Mouse (Mus musculus): ENCODE data around the gene Cisd1. TPM values are rescaled to one million over a fixed set of nuclear protein-coding genes. Genes with fewer than 3 reads are reported as not detected.

The Cisd1 gene
- polyA plus RNA-seq, 1 experiment from 2014 or later = 61.9 TPM

- Histone ChIP-seq H3K27ac (ENCODE audit: low read length) (peak overlapping the region; percentile 76), H3K27me3 (ENCODE audit: control insufficient read depth, insufficient read depth, low read depth, low read length) (no peaks in the 10 kb centered on the region), H3K9me3 (replicated peaks; ENCODE audit: control insufficient read depth, low read length) (no peaks in the 10 kb centered on the region), H3K36me3 (ENCODE audit: control insufficient read depth, insufficient read depth) (peaks cover 5% of the 10 kb centered on the region; the same call in 1 of the 2 replicates), H3K4me3 (ENCODE audit: low read depth, low read length) (no peak overlapping the region), H3K4me2 (ENCODE audit: low read depth, low read length) (peak overlapping the region; percentile 35; the same call in 1 of the 2 replicates), H3K9ac (ENCODE audit: low read depth, low read length) (no peak overlapping the region), H3K4me1 (ENCODE audit: control insufficient read depth, low read depth, low read length) (peaks cover 26% of the 10 kb centered on the region)
- 71% methylated on average over 2 of the region's 2 CpGs for WGBS (ENCODE audit: insufficient replicate concordance)
- ATAC-seq (ENCODE audit: low read depth) = no peak
These were observed 7.0 kb downstream of the Cisd1 start for GRCm38 (mm10) chr10:71337733-71338132.

DNA sequence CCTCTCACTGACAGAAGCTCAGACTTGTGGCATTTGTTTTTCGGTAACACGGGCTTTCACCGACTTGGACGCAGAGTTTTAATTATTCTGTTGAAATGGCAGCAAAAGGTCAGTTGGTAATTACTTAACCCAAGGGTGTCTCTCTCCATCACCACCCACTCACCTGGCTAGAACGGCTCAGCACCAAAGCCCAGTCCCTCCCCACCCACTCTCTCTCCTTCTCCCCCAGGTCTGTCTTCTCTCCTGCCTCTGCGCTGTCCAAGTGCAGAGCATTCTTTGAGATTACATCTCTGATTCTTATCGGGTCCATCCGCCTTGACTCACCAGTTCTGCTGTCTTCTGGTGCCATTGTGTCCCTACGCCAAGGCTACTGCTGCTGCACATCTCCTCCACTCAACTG is 11.9 kb downstream of the Cisd1 start:
- no peak for ATAC-seq (ENCODE audit: low read depth)
- H3K27ac ChIP-seq (ENCODE audit: low read length) = no peak overlapping the region
- 85% methylated on average over 9 of the region's 9 CpGs for WGBS (ENCODE audit: insufficient replicate concordance)

DNA sequence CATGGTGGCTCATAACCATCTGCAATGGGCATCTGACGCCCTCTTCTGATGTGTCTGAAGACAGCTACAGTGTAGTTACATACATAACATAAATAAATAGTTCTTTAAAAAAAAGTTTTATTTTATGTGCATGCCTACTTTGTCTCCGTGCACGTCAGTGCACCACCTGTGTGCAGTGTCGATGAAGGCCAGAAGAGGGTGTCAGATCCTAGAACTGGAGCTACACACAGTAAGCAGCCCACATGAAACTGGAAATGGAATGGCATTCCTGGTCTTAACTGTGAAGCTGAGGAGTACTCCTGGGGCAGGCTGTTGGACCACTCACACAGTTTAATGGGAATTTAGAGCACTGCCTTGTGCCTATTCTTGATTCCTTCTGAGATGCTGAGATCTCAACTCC is 12.4 kb downstream of the Cisd1 start:
- H3K4me3 ChIP-seq (ENCODE audit: low read depth, low read length) = no peak overlapping the region
- no peaks in the 10 kb centered on the region for H3K27me3 ChIP-seq (ENCODE audit: control insufficient read depth, insufficient read depth, low read depth, low read length)
- 87% methylated on average over 4 of the region's 4 CpGs for WGBS (ENCODE audit: insufficient replicate concordance)
- no peak overlapping the region for H3K27ac ChIP-seq (ENCODE audit: low read length)
- no peak for ATAC-seq (ENCODE audit: low read depth)
- no peak overlapping the region for H3K9ac ChIP-seq (ENCODE audit: low read depth, low read length)
- no peaks in the 10 kb centered on the region for H3K9me3 ChIP-seq (replicated peaks; ENCODE audit: control insufficient read depth, low read length)
- no peak overlapping the region for H3K4me2 ChIP-seq (ENCODE audit: low read depth, low read length)
- H3K4me1 ChIP-seq (ENCODE audit: control insufficient read depth, low read depth, low read length) = no peaks in the 10 kb centered on the region
- H3K36me3 ChIP-seq (ENCODE audit: control insufficient read depth, insufficient read depth) = peaks cover 14% of the 10 kb centered on the region

More for the DNA sequence above, 11.9 kb downstream of the Cisd1 start:
- H3K9me3 ChIP-seq (replicated peaks; ENCODE audit: control insufficient read depth, low read length) = no peaks in the 10 kb centered on the region
- H3K4me3 ChIP-seq (ENCODE audit: low read depth, low read length) = no peak overlapping the region
- H3K4me1 ChIP-seq (ENCODE audit: control insufficient read depth, low read depth, low read length) = no peaks in the 10 kb centered on the region
- no peaks in the 10 kb centered on the region for H3K27me3 ChIP-seq (ENCODE audit: control insufficient read depth, insufficient read depth, low read depth, low read length)
- H3K9ac ChIP-seq (ENCODE audit: low read depth, low read length) = no peak overlapping the region
- H3K4me2 ChIP-seq (ENCODE audit: low read depth, low read length) = no peak overlapping the region
- H3K36me3 ChIP-seq (ENCODE audit: control insufficient read depth, insufficient read depth) = peaks cover 14% of the 10 kb centered on the region

DNA sequence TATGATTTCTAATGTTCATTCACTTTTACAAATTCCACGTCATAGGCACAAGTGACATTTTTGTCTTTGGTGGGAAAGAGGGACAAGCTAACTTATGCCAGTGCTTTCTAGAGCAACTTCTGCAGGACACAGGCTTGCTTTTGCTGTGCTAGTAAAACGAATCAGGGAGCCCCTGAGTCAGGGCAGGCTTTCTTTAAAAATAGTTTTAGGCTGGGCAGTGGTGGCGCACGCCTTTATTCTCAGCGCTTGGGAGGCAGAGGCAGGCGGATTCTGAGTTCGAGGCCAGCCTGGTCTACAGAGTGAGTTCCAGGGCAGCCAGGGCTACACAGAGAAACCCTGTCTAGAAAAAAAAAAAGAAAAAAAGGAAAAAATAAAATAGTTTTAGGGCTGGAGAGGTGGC is 12.8 kb downstream of the Cisd1 start:
- no peak for ATAC-seq (ENCODE audit: low read depth)
- Histone ChIP-seq H3K4me3 (ENCODE audit: low read depth, low read length) (no peak overlapping the region), H3K4me2 (ENCODE audit: low read depth, low read length) (no peak overlapping the region), H3K27ac (ENCODE audit: low read length) (no peak overlapping the region), H3K9ac (ENCODE audit: low read depth, low read length) (no peak overlapping the region), H3K9me3 (replicated peaks; ENCODE audit: control insufficient read depth, low read length) (no peaks in the 10 kb centered on the region), H3K4me1 (ENCODE audit: control insufficient read depth, low read depth, low read length) (no peaks in the 10 kb centered on the region), H3K27me3 (ENCODE audit: control insufficient read depth, insufficient read depth, low read depth, low read length) (no peaks in the 10 kb centered on the region), H3K36me3 (ENCODE audit: control insufficient read depth, insufficient read depth) (peaks cover 14% of the 10 kb centered on the region)
- 85% methylated on average over 7 of the region's 7 CpGs for WGBS (ENCODE audit: insufficient replicate concordance)

GRCm38 (mm10) chr10:71330070-71330469 is 14.7 kb downstream of the Cisd1 start:
- H3K36me3 ChIP-seq (ENCODE audit: control insufficient read depth, insufficient read depth) = peaks cover 10% of the 10 kb centered on the region
- 85% methylated on average over 12 of the region's 12 CpGs for WGBS (ENCODE audit: insufficient replicate concordance)
- ATAC-seq (ENCODE audit: low read depth) = no peak

GRCm38 (mm10) chr10:71329295-71329694 is 15.5 kb downstream of the Cisd1 start:
- no peaks in the 10 kb centered on the region for H3K9me3 ChIP-seq (replicated peaks; ENCODE audit: control insufficient read depth, low read length)
- no peak overlapping the region for H3K4me3 ChIP-seq (ENCODE audit: low read depth, low read length)
- H3K27me3 ChIP-seq (ENCODE audit: control insufficient read depth, insufficient read depth, low read depth, low read length) = no peaks in the 10 kb centered on the region
- H3K36me3 ChIP-seq (ENCODE audit: control insufficient read depth, insufficient read depth) = peaks cover 10% of the 10 kb centered on the region
- no peak overlapping the region for H3K9ac ChIP-seq (ENCODE audit: low read depth, low read length)
- 85% methylated on average over 6 of the region's 6 CpGs for WGBS (ENCODE audit: insufficient replicate concordance)
- H3K4me1 ChIP-seq (ENCODE audit: control insufficient read depth, low read depth, low read length) = no peaks in the 10 kb centered on the region
- H3K4me2 ChIP-seq (ENCODE audit: low read depth, low read length) = no peak overlapping the region
- no peak overlapping the region for H3K27ac ChIP-seq (ENCODE audit: low read length)
- no peak for ATAC-seq (ENCODE audit: low read depth)

More at GRCm38 (mm10) chr10:71330070-71330469, 14.7 kb downstream of the Cisd1 start:
- Histone ChIP-seq H3K27ac (ENCODE audit: low read length) (no peak overlapping the region), H3K27me3 (ENCODE audit: control insufficient read depth, insufficient read depth, low read depth, low read length) (no peaks in the 10 kb centered on the region), H3K9ac (ENCODE audit: low read depth, low read length) (no peak overlapping the region), H3K4me3 (ENCODE audit: low read depth, low read length) (no peak overlapping the region), H3K9me3 (replicated peaks; ENCODE audit: control insufficient read depth, low read length) (no peaks in the 10 kb centered on the region), H3K4me1 (ENCODE audit: control insufficient read depth, low read depth, low read length) (no peaks in the 10 kb centered on the region), H3K4me2 (ENCODE audit: low read depth, low read length) (no peak overlapping the region)

- peaks cover 10% of the 10 kb centered on the region for H3K36me3 ChIP-seq (ENCODE audit: control insufficient read depth, insufficient read depth)
- no peak overlapping the region for H3K4me2 ChIP-seq (ENCODE audit: low read depth, low read length)
- no peak for ATAC-seq (ENCODE audit: low read depth)
- H3K27ac ChIP-seq (ENCODE audit: low read length) = no peak overlapping the region
- WGBS (ENCODE audit: insufficient replicate concordance) = 73% methylated on average over 5 of the region's 5 CpGs
- H3K4me3 ChIP-seq (ENCODE audit: low read depth, low read length) = no peak overlapping the region
- H3K4me1 ChIP-seq (ENCODE audit: control insufficient read depth, low read depth, low read length) = no peaks in the 10 kb centered on the region
- H3K9me3 ChIP-seq (replicated peaks; ENCODE audit: control insufficient read depth, low read length) = no peaks in the 10 kb centered on the region
- no peak overlapping the region for H3K9ac ChIP-seq (ENCODE audit: low read depth, low read length)
- H3K27me3 ChIP-seq (ENCODE audit: control insufficient read depth, insufficient read depth, low read depth, low read length) = no peaks in the 10 kb centered on the region
These were observed 15.9 kb downstream of the Cisd1 start for GRCm38 (mm10) chr10:71328870-71329269.

DNA sequence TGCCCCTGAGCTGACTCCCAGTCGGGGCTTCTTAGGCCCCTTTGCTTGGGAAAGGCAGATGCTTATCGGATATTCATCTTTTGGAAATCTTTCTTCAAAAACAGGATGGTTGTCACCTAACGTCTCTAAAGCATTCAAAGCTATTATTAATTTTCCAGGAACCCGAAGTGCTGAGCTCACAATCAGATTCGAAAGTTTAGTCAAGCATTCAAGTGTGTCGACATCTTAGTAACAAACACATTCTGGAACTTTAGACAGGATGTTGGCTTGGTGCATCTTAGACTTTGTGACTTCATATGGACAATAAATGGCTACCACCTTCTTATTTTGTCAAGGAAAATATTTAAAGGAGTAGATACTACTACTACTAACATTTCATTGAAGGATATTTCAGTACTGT is 16.4 kb downstream of the Cisd1 start:
- ATAC-seq (ENCODE audit: low read depth) = no peak
- Histone ChIP-seq H3K4me2 (ENCODE audit: low read depth, low read length) (no peak overlapping the region), H3K27me3 (ENCODE audit: control insufficient read depth, insufficient read depth, low read depth, low read length) (no peaks in the 10 kb centered on the region), H3K27ac (ENCODE audit: low read length) (no peak overlapping the region), H3K36me3 (ENCODE audit: control insufficient read depth, insufficient read depth) (peaks cover 10% of the 10 kb centered on the region), H3K9ac (ENCODE audit: low read depth, low read length) (no peak overlapping the region), H3K4me1 (ENCODE audit: control insufficient read depth, low read depth, low read length) (no peaks in the 10 kb centered on the region), H3K9me3 (replicated peaks; ENCODE audit: control insufficient read depth, low read length) (no peaks in the 10 kb centered on the region), H3K4me3 (ENCODE audit: low read depth, low read length) (no peak overlapping the region)
- WGBS (ENCODE audit: insufficient replicate concordance) = 76% methylated on average over 6 of the region's 6 CpGs

GRCm38 (mm10) chr10:71327386-71327785 is 17.4 kb downstream of the Cisd1 start:
- no peaks in the 10 kb centered on the region for H3K27me3 ChIP-seq (ENCODE audit: control insufficient read depth, insufficient read depth, low read depth, low read length)
- no peaks in the 10 kb centered on the region for H3K9me3 ChIP-seq (replicated peaks; ENCODE audit: control insufficient read depth, low read length)
- 78% methylated on average over 10 of the region's 10 CpGs for WGBS (ENCODE audit: insufficient replicate concordance)
- no peaks in the 10 kb centered on the region for H3K4me1 ChIP-seq (ENCODE audit: control insufficient read depth, low read depth, low read length)
- H3K36me3 ChIP-seq (ENCODE audit: control insufficient read depth, insufficient read depth) = peaks cover 10% of the 10 kb centered on the region
- no peak for ATAC-seq (ENCODE audit: low read depth)
- no peak overlapping the region for H3K9ac ChIP-seq (ENCODE audit: low read depth, low read length)
- no peak overlapping the region for H3K4me3 ChIP-seq (ENCODE audit: low read depth, low read length)
- no peak overlapping the region for H3K4me2 ChIP-seq (ENCODE audit: low read depth, low read length)
- H3K27ac ChIP-seq (ENCODE audit: low read length) = no peak overlapping the region

Data from liver, embryonic 16.5 days (tissue).